Mouse (Mus musculus): ENCODE results near the gene Ccdc30. TPM values are rescaled to one million over a fixed set of nuclear protein-coding genes. Genes with fewer than 3 reads are reported as not detected.

Ccdc30 gene
- polyA plus RNA-seq, 1 experiment from 2014 or later = 11.7 TPM

GRCm38 (mm10) chr4:119411877-119412650 lies 3.3 kb downstream of the Ccdc30 start:
- no peak overlapping the region for H3K27ac ChIP-seq (replicated peaks)
- 74% methylated on average over 12 of the region's 12 CpGs for WGBS
- H3K4me1 ChIP-seq = peaks cover 4% of the 10 kb centered on the region; the same call in 1 of the 2 replicates
- no peaks in the 10 kb centered on the region for H3K36me3 ChIP-seq
- peaks cover 5% of the 10 kb centered on the region; the same call in 1 of the 2 replicates for H3K9me3 ChIP-seq
- H3K9ac ChIP-seq (replicated peaks) = no peak overlapping the region
- H3K4me3 ChIP-seq = no peak overlapping the region
- no peak for ATAC-seq (ENCODE audit: low FRiP score, low read depth)
- no peak overlapping the region for H3K4me2 ChIP-seq (replicated peaks)
- peaks cover 6% of the 10 kb centered on the region for H3K27me3 ChIP-seq

GRCm38 (mm10) chr4:119403431-119403830 lies 11.9 kb downstream of the Ccdc30 start:
- no peak overlapping the region for H3K9ac ChIP-seq (replicated peaks)
- no peaks in the 10 kb centered on the region for H3K27me3 ChIP-seq
- H3K4me3 ChIP-seq = no peak overlapping the region
- WGBS = 64% methylated on average over 2 of the region's 2 CpGs
- peaks cover 20% of the 10 kb centered on the region for H3K36me3 ChIP-seq
- H3K9me3 ChIP-seq = peaks cover 26% of the 10 kb centered on the region
- H3K27ac ChIP-seq (replicated peaks) = no peak overlapping the region
- no peak for ATAC-seq (ENCODE audit: low FRiP score, low read depth)
- no peak overlapping the region for H3K4me2 ChIP-seq (replicated peaks)
- H3K4me1 ChIP-seq = no peaks in the 10 kb centered on the region

- peaks cover 20% of the 10 kb centered on the region for H3K9me3 ChIP-seq
Observed at GRCm38 (mm10) chr4:119400896-119401295, 14.4 kb downstream of the Ccdc30 start.

GRCm38 (mm10) chr4:119398751-119399150 lies 16.6 kb downstream of the Ccdc30 start:
- no peak overlapping the region for H3K4me2 ChIP-seq (replicated peaks)
- H3K9ac ChIP-seq (replicated peaks) = no peak overlapping the region
- WGBS = 88% methylated on average over 7 of the region's 7 CpGs
- H3K4me3 ChIP-seq = no peak overlapping the region
- no peaks in the 10 kb centered on the region for H3K27me3 ChIP-seq
- peaks cover 17% of the 10 kb centered on the region for H3K36me3 ChIP-seq
- H3K4me1 ChIP-seq = no peaks in the 10 kb centered on the region
- H3K27ac ChIP-seq (replicated peaks) = no peak overlapping the region
- peaks cover 17% of the 10 kb centered on the region for H3K9me3 ChIP-seq
- no peak for ATAC-seq (ENCODE audit: low FRiP score, low read depth)

More at GRCm38 (mm10) chr4:119400896-119401295, 14.4 kb downstream of the Ccdc30 start:
- Histone ChIP-seq H3K4me2 (replicated peaks) (no peak overlapping the region), H3K4me1 (no peaks in the 10 kb centered on the region), H3K4me3 (no peak overlapping the region), H3K27ac (replicated peaks) (no peak overlapping the region), H3K36me3 (peaks cover 20% of the 10 kb centered on the region), H3K27me3 (no peaks in the 10 kb centered on the region), H3K9ac (replicated peaks) (no peak overlapping the region)
- no peak for ATAC-seq (ENCODE audit: low FRiP score, low read depth)
- WGBS = 63% methylated on average over 7 of the region's 7 CpGs

DNA sequence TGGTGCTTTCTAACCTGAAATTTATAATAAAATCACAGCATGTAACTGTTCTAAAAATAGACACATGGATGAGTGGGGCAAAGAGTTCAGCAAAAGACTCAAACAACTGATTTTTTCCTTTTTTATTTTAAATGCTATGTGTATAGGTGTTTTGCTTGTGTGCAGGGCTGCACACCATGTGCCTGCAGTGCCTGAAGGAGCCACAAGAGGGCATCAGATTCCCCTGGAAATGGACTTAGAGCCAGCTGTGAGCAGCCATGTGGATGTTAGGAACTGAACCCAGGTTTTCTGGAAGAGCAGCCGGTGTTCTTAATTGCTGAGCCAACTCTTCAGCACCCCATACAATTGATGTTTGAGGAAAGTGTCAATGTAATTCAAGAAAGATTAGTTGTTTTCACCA lies 25.0 kb downstream of the Ccdc30 start:
- Histone ChIP-seq H3K4me3 (no peak overlapping the region), H3K36me3 (0 out of 2 replicates have a peak, but pooled peaks cover 9% of the 10 kb centered on the region), H3K9ac (replicated peaks) (no peak overlapping the region), H3K4me1 (no peaks in the 10 kb centered on the region), H3K27ac (replicated peaks) (no peak overlapping the region), H3K4me2 (replicated peaks) (no peak overlapping the region), H3K27me3 (no peaks in the 10 kb centered on the region), H3K9me3 (peaks cover 4% of the 10 kb centered on the region; the same call in 1 of the 2 replicates)
- ATAC-seq (ENCODE audit: low FRiP score, low read depth) = no peak
- WGBS = 88% methylated on average over 1 of the region's 1 CpGs

DNA sequence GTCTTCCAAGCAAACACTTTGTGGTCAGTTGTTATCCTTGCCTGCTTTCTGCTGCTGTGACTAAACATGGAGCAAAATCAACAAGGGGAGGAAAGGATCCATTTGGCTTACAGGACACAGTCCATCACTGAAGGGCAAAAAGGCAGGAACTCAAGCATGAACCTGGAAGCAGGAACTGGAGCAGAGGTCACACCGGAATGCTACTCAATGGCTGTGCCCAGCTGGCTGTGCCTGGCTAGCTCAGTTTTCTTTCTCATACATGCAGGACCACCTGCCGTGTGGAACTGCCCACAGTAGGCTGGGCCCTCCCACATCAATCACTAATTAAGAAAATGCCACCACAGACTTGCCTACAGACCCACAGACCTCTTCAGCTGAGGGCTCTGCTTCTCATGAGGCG lies 26.1 kb downstream of the Ccdc30 start:
- WGBS = 67% methylated on average over 3 of the region's 3 CpGs
- H3K27ac ChIP-seq (replicated peaks) = no peak overlapping the region
- H3K27me3 ChIP-seq = no peaks in the 10 kb centered on the region
- no peaks in the 10 kb centered on the region for H3K4me1 ChIP-seq
- peaks cover 4% of the 10 kb centered on the region; the same call in 1 of the 2 replicates for H3K9me3 ChIP-seq
- H3K4me3 ChIP-seq = no peak overlapping the region
- ATAC-seq (ENCODE audit: low FRiP score, low read depth) = no peak
- no peak overlapping the region for H3K4me2 ChIP-seq (replicated peaks)
- 0 out of 2 replicates have a peak, but pooled peaks cover 9% of the 10 kb centered on the region for H3K36me3 ChIP-seq
- no peak overlapping the region for H3K9ac ChIP-seq (replicated peaks)

DNA sequence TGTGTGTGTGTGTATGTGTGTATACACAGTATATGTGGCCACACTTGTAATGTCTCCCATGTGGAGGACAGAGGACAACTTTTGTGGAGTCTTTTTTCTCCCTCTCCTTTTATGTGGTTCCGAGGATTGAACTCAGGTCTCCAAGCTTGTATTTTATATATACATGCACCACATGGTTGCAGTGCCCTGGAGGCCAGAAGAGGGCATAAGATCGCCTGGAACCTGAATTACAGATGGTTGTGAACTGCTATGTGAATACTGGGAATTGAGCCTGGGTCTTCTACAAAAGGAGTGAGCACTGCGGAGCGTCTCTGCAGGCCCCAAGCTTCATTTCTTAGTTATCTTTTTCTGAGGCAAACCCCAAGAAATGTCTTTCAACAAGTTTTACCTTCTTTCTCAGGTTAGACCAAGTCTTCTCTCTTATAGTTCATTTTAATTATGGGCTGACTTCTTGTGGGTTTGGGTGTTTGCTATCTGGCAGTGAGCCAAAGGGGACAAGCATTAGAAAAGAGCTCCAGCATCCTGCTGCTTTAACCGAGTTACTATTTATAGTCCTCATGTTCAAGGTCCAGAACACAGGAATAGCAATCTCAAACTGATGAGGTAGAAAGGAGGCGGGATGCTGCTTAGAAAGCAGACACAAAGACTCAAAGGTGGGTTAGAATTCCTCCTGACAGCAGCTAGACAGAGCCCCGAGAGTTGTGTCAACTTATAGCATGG lies 33.7 kb downstream of the Ccdc30 start:
- Histone ChIP-seq H3K9ac (replicated peaks) (no peak overlapping the region), H3K27me3 (no peaks in the 10 kb centered on the region), H3K4me1 (no peaks in the 10 kb centered on the region), H3K4me2 (replicated peaks) (no peak overlapping the region), H3K36me3 (no peaks in the 10 kb centered on the region), H3K27ac (replicated peaks) (no peak overlapping the region), H3K4me3 (no peak overlapping the region), H3K9me3 (no peaks in the 10 kb centered on the region)
- 85% methylated on average over 7 of the region's 7 CpGs for WGBS
- ATAC-seq (ENCODE audit: low FRiP score, low read depth) = no peak

DNA sequence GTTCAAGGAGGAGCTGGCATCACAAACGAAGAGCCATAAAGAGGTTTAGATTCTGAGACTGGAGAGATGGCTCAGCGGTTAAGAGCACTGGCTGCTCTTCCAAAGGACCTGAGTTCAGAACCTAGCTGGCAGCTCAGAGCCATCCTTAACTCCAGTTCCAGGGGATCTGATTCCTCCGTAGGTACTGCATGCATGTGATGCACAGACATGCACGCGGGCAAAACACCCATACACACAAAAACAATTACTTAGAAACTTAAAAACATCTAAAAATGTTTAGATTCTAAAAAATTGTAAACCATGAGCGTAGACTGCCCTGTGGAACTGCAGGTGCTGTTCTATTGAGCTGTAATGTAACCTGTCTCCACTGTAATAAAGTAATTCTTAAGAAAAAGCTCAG lies 45.9 kb downstream of the Ccdc30 start:
- 86% methylated on average over 6 of the region's 6 CpGs for WGBS
- Histone ChIP-seq H3K4me3 (no peak overlapping the region), H3K9me3 (no peaks in the 10 kb centered on the region), H3K27me3 (no peaks in the 10 kb centered on the region), H3K9ac (replicated peaks) (no peak overlapping the region), H3K4me1 (no peaks in the 10 kb centered on the region), H3K27ac (replicated peaks) (no peak overlapping the region), H3K36me3 (no peaks in the 10 kb centered on the region), H3K4me2 (replicated peaks) (no peak overlapping the region)
- no peak for ATAC-seq (ENCODE audit: low FRiP score, low read depth)

- no peaks in the 10 kb centered on the region for H3K36me3 ChIP-seq
- H3K9ac ChIP-seq (replicated peaks) = no peak overlapping the region
- H3K9me3 ChIP-seq = no peaks in the 10 kb centered on the region
- no peak overlapping the region for H3K27ac ChIP-seq (replicated peaks)
- no peaks in the 10 kb centered on the region for H3K27me3 ChIP-seq
- no peak overlapping the region for H3K4me2 ChIP-seq (replicated peaks)
- ATAC-seq (ENCODE audit: low FRiP score, low read depth) = no peak
- no peaks in the 10 kb centered on the region for H3K4me1 ChIP-seq
- 74% methylated on average over 4 of the region's 4 CpGs for WGBS
- no peak overlapping the region for H3K4me3 ChIP-seq
Observed at GRCm38 (mm10) chr4:119366758-119367526, 48.4 kb downstream of the Ccdc30 start.

DNA sequence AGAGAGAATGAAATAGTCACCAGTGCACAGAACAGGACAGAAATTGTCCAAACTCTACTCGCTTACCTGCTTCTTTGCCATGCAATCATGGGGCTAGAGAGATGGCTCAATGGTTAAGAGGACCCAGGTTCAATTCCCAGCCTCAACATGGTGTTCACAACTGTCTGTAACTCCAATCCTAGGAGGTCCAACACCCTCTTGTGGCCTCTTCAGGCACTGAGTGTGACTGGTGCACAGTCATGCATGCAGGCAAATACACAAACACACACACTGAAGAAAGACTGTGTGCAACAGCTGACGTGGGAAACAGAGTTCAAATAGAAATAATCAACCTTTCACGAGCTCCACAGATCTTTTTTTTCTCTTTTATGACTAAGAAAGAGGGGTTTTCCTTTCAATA lies 53.1 kb downstream of the Ccdc30 start:
- H3K27me3 ChIP-seq = no peaks in the 10 kb centered on the region; the same call in 1 of the 2 replicates
- H3K9me3 ChIP-seq = no peaks in the 10 kb centered on the region
- H3K27ac ChIP-seq (replicated peaks) = no peak overlapping the region
- no peak overlapping the region for H3K4me3 ChIP-seq
- no peak overlapping the region for H3K4me2 ChIP-seq (replicated peaks)
- H3K9ac ChIP-seq (replicated peaks) = no peak overlapping the region
- WGBS = 89% methylated on average over 3 of the region's 3 CpGs
- H3K4me1 ChIP-seq = no peaks in the 10 kb centered on the region
- H3K36me3 ChIP-seq = no peaks in the 10 kb centered on the region
- no peak for ATAC-seq (ENCODE audit: low FRiP score, low read depth)

- peak overlapping the region; percentile 35 for H3K4me3 ChIP-seq
- H3K9me3 ChIP-seq = no peaks in the 10 kb centered on the region
- H3K4me1 ChIP-seq = no peaks in the 10 kb centered on the region
- peak overlapping the region; percentile 40 for H3K27ac ChIP-seq (replicated peaks)
- H3K9ac ChIP-seq (replicated peaks) = peak overlapping the region; percentile 46; the same call in 1 of the 2 replicates
- 0 out of 2 replicates have a peak, but pooled peaks have one; percentile 60 for ATAC-seq (ENCODE audit: low FRiP score, low read depth)
- 7% methylated on average over 30 of the region's 30 CpGs for WGBS
- H3K36me3 ChIP-seq = no peaks in the 10 kb centered on the region
- peak overlapping the region; percentile 58 for H3K4me2 ChIP-seq (replicated peaks)
- no peaks in the 10 kb centered on the region; the same call in 1 of the 2 replicates for H3K27me3 ChIP-seq
Observed at GRCm38 (mm10) chr4:119359196-119359971, 55.9 kb downstream of the Ccdc30 start.
